Mouse (Mus musculus): ENCODE data around the gene Ptprg. TPM values are rescaled to one million over a fixed set of nuclear protein-coding genes. Genes with fewer than 3 reads are reported as not detected.

Ptprg gene
- total RNA-seq, 2 experiments from 2014 or later: 44.9 to 51.5 TPM

- no peak for DNase-seq (ENCODE audit: low spot score in 2 of 2)
Measured at GRCm38 (mm10) chr14:11615697-11616096, 62.4 kb downstream of the Ptprg start.

- no peak for DNase-seq (ENCODE audit: low spot score in 2 of 2)
Measured at GRCm38 (mm10) chr14:11617362-11617761, 64.0 kb downstream of the Ptprg start.

- no peak for DNase-seq (ENCODE audit: low spot score in 2 of 2)
Measured at GRCm38 (mm10) chr14:11618140-11618705, 64.9 kb downstream of the Ptprg start.

GRCm38 (mm10) chr14:11619606-11620005 is 66.3 kb downstream of the Ptprg start:
- no peak for DNase-seq (ENCODE audit: low spot score in 2 of 2)

GRCm38 (mm10) chr14:11620314-11620713 is 67.0 kb downstream of the Ptprg start:
- DNase-seq (ENCODE audit: low spot score in 2 of 2): no peak

- no peak for DNase-seq (ENCODE audit: low spot score in 2 of 2)
Measured at GRCm38 (mm10) chr14:11620962-11621568, 67.7 kb downstream of the Ptprg start.

- DNase-seq (ENCODE audit: low spot score in 2 of 2): no peak
Measured at GRCm38 (mm10) chr14:11623576-11623975, 70.2 kb downstream of the Ptprg start.

GRCm38 (mm10) chr14:11630736-11631135 is 77.4 kb downstream of the Ptprg start:
- no peak for DNase-seq (ENCODE audit: low spot score in 2 of 2)

- no peak for DNase-seq (ENCODE audit: low spot score in 2 of 2)
Measured at GRCm38 (mm10) chr14:11631505-11631904, 78.2 kb downstream of the Ptprg start.

- DNase-seq (ENCODE audit: low spot score in 2 of 2): no peak
Measured at GRCm38 (mm10) chr14:11637673-11638072, 84.3 kb downstream of the Ptprg start.

GRCm38 (mm10) chr14:11639366-11639765 is 86.0 kb downstream of the Ptprg start:
- no peak for DNase-seq (ENCODE audit: low spot score in 2 of 2)

GRCm38 (mm10) chr14:11640372-11640771 is 87.0 kb downstream of the Ptprg start:
- no peak for DNase-seq (ENCODE audit: low spot score in 2 of 2)

GRCm38 (mm10) chr14:11640996-11641395 is 87.7 kb downstream of the Ptprg start:
- no peak for DNase-seq (ENCODE audit: low spot score in 2 of 2)

GRCm38 (mm10) chr14:11642977-11643376 is 89.6 kb downstream of the Ptprg start:
- DNase-seq (ENCODE audit: low spot score in 2 of 2): no peak

GRCm38 (mm10) chr14:11657374-11657773 is 104.0 kb downstream of the Ptprg start:
- DNase-seq (ENCODE audit: low spot score in 2 of 2): no peak

GRCm38 (mm10) chr14:11663661-11664215 is 110.4 kb downstream of the Ptprg start:
- DNase-seq (ENCODE audit: low spot score in 2 of 2): no peak

- DNase-seq (ENCODE audit: low spot score in 2 of 2): peak in 1 of 2 experiments; percentile 27
Measured at GRCm38 (mm10) chr14:11664302-11664701, 111.0 kb downstream of the Ptprg start.

GRCm38 (mm10) chr14:11665046-11665445 is 111.7 kb downstream of the Ptprg start:
- no peak for DNase-seq (ENCODE audit: low spot score in 2 of 2)

- DNase-seq (ENCODE audit: low spot score in 2 of 2): no peak
Measured at GRCm38 (mm10) chr14:11667762-11668161, 114.4 kb downstream of the Ptprg start.

GRCm38 (mm10) chr14:11670847-11671246 is 117.5 kb downstream of the Ptprg start:
- DNase-seq (ENCODE audit: low spot score in 2 of 2): no peak

- no peak for DNase-seq (ENCODE audit: low spot score in 2 of 2)
Measured at GRCm38 (mm10) chr14:11672981-11673547, 119.7 kb downstream of the Ptprg start.

- no peak for DNase-seq (ENCODE audit: low spot score in 2 of 2)
Measured at GRCm38 (mm10) chr14:11678201-11678600, 124.9 kb downstream of the Ptprg start.
